Mouse (Mus musculus) kidney, embryonic 15.5 days (tissue): ENCODE measurements at regions not wholly inside any gene's neighbourhood (a gene's known extent, or its start where the extent isn't known, plus 50 kb on each side); places are given as distances from the start of the nearest gene placed in this dataset.

Source experiments
- ATAC-seq: fragments of 200-750 bp; cut with Nextera tagmentation; replicated peaks from 2 replicates; pipeline ENCODE4 v1.8.0; 2017; ENCODE audit warnings: moderate TSS enrichment; ENCODE audit not compliant: low FRiP score
- H3K27ac ChIP-seq: fragments of 300-500 bp; sonication (generic); 2 replicates; pipeline ENCODE4 v1.5.1; 2015; ENCODE audit warnings: mild to moderate bottlenecking, inconsistent platforms
- H3K27me3 ChIP-seq: fragments of 300-500 bp; sonication (generic); 2 replicates; pipeline ENCODE4 v1.6.1; 2015; ENCODE audit warnings: inconsistent platforms
- H3K36me3 ChIP-seq: fragments of 300-500 bp; sonication (generic); 2 replicates; pipeline ENCODE4 v1.6.1; 2015; ENCODE audit warnings: inconsistent platforms
- H3K4me1 ChIP-seq: fragments of 300-500 bp; sonication (generic); 2 replicates; pipeline ENCODE4 v1.6.1; 2015; ENCODE audit warnings: inconsistent platforms
- H3K4me2 ChIP-seq: fragments of 300-500 bp; sonication (generic); 2 replicates; pipeline ENCODE4 v1.6.1; 2015; ENCODE audit warnings: moderate library complexity, mild to moderate bottlenecking, inconsistent platforms
- H3K4me3 ChIP-seq: fragments of 300-500 bp; sonication (generic); replicated peaks from 2 replicates; pipeline ENCODE4 v1.5.1; 2015; ENCODE audit warnings: mild to moderate bottlenecking, inconsistent platforms
- H3K9ac ChIP-seq: fragments of 300-500 bp; sonication (generic); 2 replicates; pipeline ENCODE4 v1.6.1; 2015; ENCODE audit warnings: mild to moderate bottlenecking, inconsistent platforms
- H3K9me3 ChIP-seq: fragments of 300-500 bp; sonication (generic); replicated peaks from 2 replicates; pipeline ENCODE4 v1.6.1; 2016; ENCODE audit warnings: inconsistent platforms
- WGBS: fragments of 180-500 bp; shearing (Covaris S2); methylation state at CpG from one replicate; pipeline ENCODE4 v1.1.7; 2015; ENCODE audit warnings: mixed read lengths; 5-methylcytosine and 5-hydroxymethylcytosine counted together

- WGBS, result 90% methylated on average over 5 of the region's 5 CpGs
Observed at GRCm38 (mm10) chr2:72747299-72747698, 232.9 kb downstream of the Sp3 start.

GRCm38 (mm10) chr2:72749495-72749894, 230.8 kb downstream of the Sp3 start:
- no peaks in the 10 kb centered on the region for H3K36me3 ChIP-seq
- H3K4me2 ChIP-seq, result no peak overlapping the region
- no peaks in the 10 kb centered on the region for H3K9me3 ChIP-seq
- no peaks in the 10 kb centered on the region for H3K27me3 ChIP-seq
- H3K27ac ChIP-seq, result no peak overlapping the region
- peaks cover 6% of the 10 kb centered on the region; the same call in 1 of the 2 replicates for H3K4me1 ChIP-seq
- WGBS, result 96% methylated on average over 1 of the region's 1 CpGs
- no peak for ATAC-seq
- H3K9ac ChIP-seq, result no peak overlapping the region
- H3K4me3 ChIP-seq, result no peak overlapping the region

More at GRCm38 (mm10) chr2:72747299-72747698, 232.9 kb downstream of the Sp3 start:
- Histone ChIP-seq H3K9ac (no peak overlapping the region), H3K4me3 (no peak overlapping the region), H3K36me3 (no peaks in the 10 kb centered on the region), H3K4me2 (no peak overlapping the region), H3K4me1 (no peaks in the 10 kb centered on the region), H3K27me3 (no peaks in the 10 kb centered on the region), H3K9me3 (no peaks in the 10 kb centered on the region), H3K27ac (no peak overlapping the region)
- no peak for ATAC-seq

- WGBS, result 68% methylated on average over 1 of the region's 1 CpGs
Observed at GRCm38 (mm10) chr2:72751441-72751840, 228.8 kb downstream of the Sp3 start.

GRCm38 (mm10) chr2:72752624-72753176, 227.5 kb downstream of the Sp3 start:
- ATAC-seq, result no peak
- no peaks in the 10 kb centered on the region for H3K27me3 ChIP-seq
- H3K9ac ChIP-seq, result no peak overlapping the region
- no peak overlapping the region for H3K4me3 ChIP-seq
- peaks cover 6% of the 10 kb centered on the region; the same call in 1 of the 2 replicates for H3K4me1 ChIP-seq
- H3K36me3 ChIP-seq, result no peaks in the 10 kb centered on the region
- WGBS, result 53% methylated on average over 4 of the region's 4 CpGs
- no peak overlapping the region for H3K4me2 ChIP-seq
- no peaks in the 10 kb centered on the region for H3K9me3 ChIP-seq
- H3K27ac ChIP-seq, result no peak overlapping the region

More at GRCm38 (mm10) chr2:72751441-72751840, 228.8 kb downstream of the Sp3 start:
- H3K4me3 ChIP-seq, result no peak overlapping the region
- no peak overlapping the region for H3K4me2 ChIP-seq
- H3K27ac ChIP-seq, result no peak overlapping the region
- no peaks in the 10 kb centered on the region for H3K9me3 ChIP-seq
- H3K9ac ChIP-seq, result no peak overlapping the region
- peaks cover 6% of the 10 kb centered on the region; the same call in 1 of the 2 replicates for H3K4me1 ChIP-seq
- H3K36me3 ChIP-seq, result no peaks in the 10 kb centered on the region
- no peak for ATAC-seq
- H3K27me3 ChIP-seq, result no peaks in the 10 kb centered on the region

GRCm38 (mm10) chr2:72753788-72754713, 226.2 kb downstream of the Sp3 start:
- H3K4me3 ChIP-seq, result no peak overlapping the region
- ATAC-seq, result no peak
- no peaks in the 10 kb centered on the region for H3K36me3 ChIP-seq
- H3K27me3 ChIP-seq, result no peaks in the 10 kb centered on the region
- H3K9ac ChIP-seq, result no peak overlapping the region
- H3K9me3 ChIP-seq, result no peaks in the 10 kb centered on the region
- H3K27ac ChIP-seq, result no peak overlapping the region
- peaks cover 6% of the 10 kb centered on the region; the same call in 1 of the 2 replicates for H3K4me1 ChIP-seq
- 63% methylated on average over 16 of the region's 16 CpGs for WGBS
- no peak overlapping the region for H3K4me2 ChIP-seq

- Histone ChIP-seq H3K4me1 (no peaks in the 10 kb centered on the region), H3K4me3 (no peak overlapping the region), H3K27me3 (no peaks in the 10 kb centered on the region), H3K9me3 (no peaks in the 10 kb centered on the region), H3K9ac (no peak overlapping the region), H3K4me2 (no peak overlapping the region), H3K36me3 (no peaks in the 10 kb centered on the region), H3K27ac (no peak overlapping the region)
- no peak for ATAC-seq
- 84% methylated on average over 5 of the region's 5 CpGs for WGBS
Observed at GRCm38 (mm10) chr2:72763454-72763853, 216.8 kb downstream of the Sp3 start.

GRCm38 (mm10) chr2:72769030-72769630, 211.1 kb downstream of the Sp3 start:
- H3K36me3 ChIP-seq, result no peaks in the 10 kb centered on the region
- WGBS, result 76% methylated on average over 11 of the region's 11 CpGs
- no peak for ATAC-seq
- no peaks in the 10 kb centered on the region for H3K9me3 ChIP-seq
- H3K9ac ChIP-seq, result no peak overlapping the region
- no peaks in the 10 kb centered on the region for H3K4me1 ChIP-seq
- H3K4me2 ChIP-seq, result no peak overlapping the region
- H3K4me3 ChIP-seq, result no peak overlapping the region
- H3K27ac ChIP-seq, result no peak overlapping the region
- no peaks in the 10 kb centered on the region for H3K27me3 ChIP-seq

- Histone ChIP-seq H3K27ac (no peak overlapping the region), H3K4me2 (no peak overlapping the region), H3K27me3 (no peaks in the 10 kb centered on the region), H3K36me3 (no peaks in the 10 kb centered on the region), H3K4me1 (no peaks in the 10 kb centered on the region), H3K4me3 (no peak overlapping the region), H3K9ac (no peak overlapping the region), H3K9me3 (no peaks in the 10 kb centered on the region)
- WGBS, result 89% methylated on average over 4 of the region's 4 CpGs
- ATAC-seq, result no peak
Observed at GRCm38 (mm10) chr2:72773401-72773800, 206.8 kb downstream of the Sp3 start.

GRCm38 (mm10) chr2:72777330-72777729, 202.9 kb downstream of the Sp3 start:
- Histone ChIP-seq H3K9me3 (no peaks in the 10 kb centered on the region), H3K27me3 (no peaks in the 10 kb centered on the region), H3K36me3 (no peaks in the 10 kb centered on the region), H3K4me3 (no peak overlapping the region), H3K9ac (no peak overlapping the region), H3K27ac (no peak overlapping the region), H3K4me1 (no peaks in the 10 kb centered on the region), H3K4me2 (no peak overlapping the region)
- no peak for ATAC-seq
- WGBS, result 62% methylated on average over 3 of the region's 3 CpGs

- 67% methylated on average over 8 of the region's 8 CpGs for WGBS
- no peaks in the 10 kb centered on the region for H3K27me3 ChIP-seq
- H3K4me1 ChIP-seq, result no peaks in the 10 kb centered on the region
- no peak overlapping the region for H3K9ac ChIP-seq
- no peak overlapping the region for H3K4me2 ChIP-seq
- H3K36me3 ChIP-seq, result no peaks in the 10 kb centered on the region
- H3K27ac ChIP-seq, result no peak overlapping the region
- H3K9me3 ChIP-seq, result no peaks in the 10 kb centered on the region
- H3K4me3 ChIP-seq, result no peak overlapping the region
- no peak for ATAC-seq
Observed at GRCm38 (mm10) chr2:72777806-72778510, 202.3 kb downstream of the Sp3 start.

- no peaks in the 10 kb centered on the region for H3K4me1 ChIP-seq
- H3K4me2 ChIP-seq, result no peak overlapping the region
- H3K9me3 ChIP-seq, result no peaks in the 10 kb centered on the region
- WGBS, result 89% methylated on average over 7 of the region's 7 CpGs
- no peaks in the 10 kb centered on the region for H3K36me3 ChIP-seq
- no peak overlapping the region for H3K4me3 ChIP-seq
- H3K27ac ChIP-seq, result no peak overlapping the region
- H3K9ac ChIP-seq, result no peak overlapping the region
- H3K27me3 ChIP-seq, result no peaks in the 10 kb centered on the region
- ATAC-seq, result no peak
Observed at GRCm38 (mm10) chr2:72779268-72780163, 200.7 kb downstream of the Sp3 start.
